Mouse (Mus musculus): Measurements from ENCODE around the gene Pou2f3. TPM values are rescaled to one million over a fixed set of nuclear protein-coding genes. Genes with fewer than 3 reads are reported as not detected.

The Pou2f3 gene
- polyA plus RNA-seq (2017; shearing (Covaris generic)): not detected

DNA sequence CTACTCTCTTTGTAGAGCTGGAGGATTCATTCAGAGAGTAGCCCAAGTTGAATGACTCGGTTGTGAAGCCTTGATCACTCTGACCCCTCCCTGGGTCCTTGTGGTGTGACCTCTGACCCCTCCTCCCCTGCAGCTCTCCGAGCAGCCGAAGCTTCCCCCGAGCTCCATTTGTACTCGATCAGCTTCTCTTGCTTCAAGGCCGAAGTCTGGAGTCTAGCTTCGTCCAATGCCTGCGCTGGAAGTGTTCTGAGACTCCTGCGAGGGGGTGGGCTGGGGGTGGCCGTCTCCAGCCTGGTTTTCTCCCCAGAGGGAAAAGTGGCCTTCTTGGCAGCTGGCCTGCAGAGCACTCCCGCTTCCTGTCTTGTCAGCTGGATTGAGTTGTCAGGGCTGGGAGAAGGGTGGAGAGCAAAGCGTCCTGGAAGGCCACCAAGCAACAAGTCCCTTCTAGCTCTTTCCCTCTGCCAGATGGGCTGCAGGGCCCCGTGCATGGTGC lies at the start of gene Pou2f3:
Gene Pou2f3, minus strand, starts transcription at position 180 of the 493 bp plus-strand sequence.

DNA sequence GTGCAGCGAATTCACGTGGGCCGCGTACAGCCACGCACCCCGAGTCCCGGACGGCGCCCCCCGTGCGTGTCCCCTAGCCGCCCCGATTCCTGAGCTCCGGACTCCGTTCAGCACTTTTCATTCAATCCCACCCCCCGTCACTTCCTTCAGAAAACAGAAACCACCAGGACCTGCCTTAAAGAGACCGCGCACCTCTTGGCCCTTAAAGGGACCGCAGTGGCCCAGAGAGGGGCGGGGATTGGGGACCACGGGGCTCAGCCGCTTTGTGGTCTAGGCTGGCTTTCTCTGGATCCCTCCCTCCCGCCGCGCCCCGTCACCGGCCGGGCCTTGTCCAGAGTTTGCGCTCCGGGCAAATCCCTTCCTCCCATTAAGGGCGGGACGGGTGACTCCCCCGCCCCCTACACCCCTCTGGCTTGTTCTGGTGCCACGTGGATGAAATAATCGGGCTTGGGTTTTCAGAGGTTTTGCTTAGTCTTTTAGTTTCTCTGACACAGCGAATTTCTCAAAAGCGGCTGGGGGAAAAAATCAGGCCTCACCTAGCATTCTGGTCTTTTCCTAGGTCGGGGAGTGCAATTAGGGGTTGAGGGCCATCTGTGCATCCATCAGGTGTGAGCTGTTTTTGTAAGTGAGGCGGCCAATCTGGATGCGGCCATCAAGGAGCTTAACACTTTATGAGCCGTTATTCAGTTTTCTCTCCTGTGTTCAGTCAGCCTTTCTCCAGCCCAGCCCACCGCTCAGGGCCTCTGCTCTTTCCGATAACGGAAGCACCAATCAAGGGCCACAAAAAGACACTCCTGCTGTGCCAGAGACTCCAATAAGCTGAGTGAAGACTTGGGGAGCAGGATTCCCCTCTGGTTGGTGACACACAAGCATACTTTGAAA lies 29.8 kb upstream of the Pou2f3 start, which contains the start of gene Oaf:
Gene Oaf, minus strand, starts transcription at position 200 of the 882 bp plus-strand sequence.

DNA sequence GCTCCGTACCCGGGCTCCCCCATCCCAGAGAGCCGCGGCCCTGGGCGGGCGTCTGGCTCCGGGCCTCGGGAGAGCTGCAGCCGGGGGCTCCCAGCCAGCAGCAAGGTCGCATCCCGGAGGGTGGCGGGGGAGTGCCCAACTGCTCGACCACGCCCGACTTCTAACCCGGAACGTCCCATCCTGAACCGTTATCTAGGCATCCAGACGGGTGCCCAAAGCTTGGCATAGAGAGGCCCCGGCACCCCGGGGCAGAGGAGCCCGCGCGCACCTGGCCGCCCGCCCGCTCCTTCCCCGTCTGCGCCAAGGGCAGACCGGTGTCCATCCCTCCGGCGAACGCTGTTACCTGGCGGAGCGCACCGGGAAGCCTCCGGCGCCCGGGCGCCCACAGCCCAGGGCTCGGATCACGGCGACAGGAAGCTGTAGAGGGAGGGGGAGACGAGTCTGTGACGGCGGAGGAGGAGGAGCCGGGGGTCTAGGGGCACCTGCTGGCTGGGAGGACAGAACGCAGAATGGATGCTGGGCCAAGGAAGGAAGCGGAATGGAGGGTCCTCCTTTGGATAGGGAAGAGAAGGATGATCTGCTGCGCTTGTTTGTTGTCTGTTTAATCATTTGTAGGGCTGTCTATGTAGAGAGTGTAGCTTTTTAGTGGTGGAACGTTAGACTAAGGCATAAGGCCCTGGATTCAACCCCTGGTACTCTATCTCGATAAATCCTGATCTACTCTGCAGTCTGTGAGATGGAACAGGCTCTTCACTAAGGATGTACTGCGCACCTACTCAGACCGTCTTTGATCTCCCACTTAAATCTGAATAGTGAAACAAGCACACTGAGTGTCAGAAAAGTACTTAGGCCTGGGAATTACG lies 93.8 kb downstream of the Pou2f3 start, which contains the start of gene Tmem136:
Gene Tmem136, minus strand, starts transcription at position 437 of the 863 bp plus-strand sequence.

DNA sequence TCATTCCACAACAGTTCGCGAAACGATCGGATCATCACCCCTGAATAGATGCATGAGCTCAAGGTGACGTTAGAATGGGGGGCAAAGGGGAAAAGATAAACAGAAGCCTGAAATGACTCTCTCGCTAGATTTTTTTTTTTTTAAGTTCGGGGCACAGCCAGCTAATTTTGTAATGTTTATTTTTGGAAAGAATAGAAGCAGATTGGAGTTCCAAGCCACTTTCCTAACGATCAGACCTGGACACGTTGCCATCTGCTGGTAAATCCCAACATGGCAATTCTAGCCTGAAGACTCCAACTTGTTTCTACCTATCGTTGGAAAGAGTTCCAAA lies 103.0 kb downstream of the Pou2f3 start, which contains the start of gene Arhgef12:
Gene Arhgef12, minus strand, starts transcription at position 53 of the 331 bp plus-strand sequence.

Other genes with a start within 250 kb of the Pou2f3 start
- 11.7 TPM for gene Arhgef12, start 103.1 kb downstream of the Pou2f3 start, polyA plus RNA-seq (2017; shearing (Covaris generic))
- gene Tmem136, start 93.8 kb downstream of the Pou2f3 start, polyA plus RNA-seq (2017; shearing (Covaris generic)): 1.6 TPM
- 0.86 TPM for gene Oaf, start 29.5 kb upstream of the Pou2f3 start, polyA plus RNA-seq (2017; shearing (Covaris generic))
- not detected for gene Trim29, start 100.5 kb upstream of the Pou2f3 start, polyA plus RNA-seq (2017; shearing (Covaris generic))

Data from effector memory CD4-positive, alpha-beta T cell, adult 5 months (primary cell).